Mouse (Mus musculus) gastrocnemius, adult 2 months (tissue): ENCODE measurements around the gene Iah1. TPM values are rescaled to one million over a fixed set of nuclear protein-coding genes. Genes with fewer than 3 reads are reported as not detected.

Experiments
- DNase-seq: peaks from one replicate; pipeline ENCODE4 v3.0.0; 2022
- H3K27ac ChIP-seq: fragments of 200-600 bp; 2 replicates; pipeline ENCODE4 v1.8.1; 2022; ENCODE audit warnings: mild to moderate bottlenecking
- H3K4me3 ChIP-seq: fragments of 200-600 bp; 2 replicates; pipeline ENCODE4 v1.8.1; 2022; ENCODE audit warnings: mild to moderate bottlenecking, moderate library complexity
- CTCF ChIP-seq: fragments of 200-600 bp; IDR thresholded peaks from 2 replicates; pipeline ENCODE4 v1.8.1; 2022; ENCODE audit warnings: antibody characterized with exemption, mild to moderate bottlenecking, moderate library complexity
- intact Hi-C: fragments of 180-260 bp; cut with DNase I; formaldehyde crosslinking; loops from one replicate; pipeline ENCODE4 v1.15.1; 2025
- total RNA-seq, 2 experiments: library from RNA; stranded (reverse); gene quantifications; 2 replicates each; pipeline ENCODE4 v1.2.3; 2021

Gene Iah1
- total RNA-seq, 2 experiments from 2014 or later: 4.5 to 6.3 TPM

DNA sequence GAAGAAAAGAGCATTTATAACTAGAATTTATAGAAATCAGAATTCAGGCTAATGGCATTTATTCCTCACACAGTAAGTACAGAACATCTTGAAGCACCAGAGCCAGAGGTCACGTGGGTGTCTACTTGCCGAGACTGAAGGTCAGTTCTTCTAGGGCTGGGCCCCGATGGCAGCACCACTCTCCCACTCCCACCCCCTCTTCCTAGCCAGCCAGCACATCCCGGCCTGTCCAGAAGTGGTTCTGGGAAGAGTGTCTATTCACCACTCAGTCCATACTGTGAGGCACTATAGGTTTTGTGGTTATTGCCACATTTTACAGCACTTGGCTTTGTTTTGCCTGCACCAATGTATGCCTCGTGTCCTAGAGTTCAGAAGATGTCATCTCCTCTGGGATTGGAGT is 7.9 kb downstream of the Iah1 start:
- intact Hi-C loops: no loop called here
- Histone ChIP-seq H3K4me3 (no peak overlapping the region), H3K27ac (no peak overlapping the region)
- no peak for TF ChIP-seq CTCF
- no peak for DNase-seq

DNA sequence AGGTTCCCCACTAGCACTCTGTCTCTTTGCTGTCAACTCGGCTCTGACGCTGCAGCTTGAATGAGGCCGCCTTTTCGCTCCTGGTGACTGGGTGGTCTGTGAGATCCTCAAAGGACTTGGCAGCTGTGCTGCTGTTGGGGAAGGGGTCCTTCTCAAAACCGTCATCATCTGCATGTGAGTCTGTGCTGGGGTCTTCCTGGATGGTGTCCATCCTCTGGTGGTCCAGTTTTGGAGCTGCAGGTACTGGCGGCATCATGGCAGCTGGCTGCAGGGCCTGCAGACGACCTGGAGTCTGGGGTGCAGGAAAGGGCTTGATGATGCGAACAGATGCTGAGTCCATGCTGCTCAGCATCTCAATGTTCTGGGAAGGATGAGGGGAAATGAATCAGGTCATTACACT is 9.1 kb downstream of the Iah1 start:
- H3K27ac ChIP-seq: no peak overlapping the region
- DNase-seq: no peak
- no peak for TF ChIP-seq CTCF
- no peak overlapping the region for H3K4me3 ChIP-seq
- intact Hi-C loops: no loop called here

DNA sequence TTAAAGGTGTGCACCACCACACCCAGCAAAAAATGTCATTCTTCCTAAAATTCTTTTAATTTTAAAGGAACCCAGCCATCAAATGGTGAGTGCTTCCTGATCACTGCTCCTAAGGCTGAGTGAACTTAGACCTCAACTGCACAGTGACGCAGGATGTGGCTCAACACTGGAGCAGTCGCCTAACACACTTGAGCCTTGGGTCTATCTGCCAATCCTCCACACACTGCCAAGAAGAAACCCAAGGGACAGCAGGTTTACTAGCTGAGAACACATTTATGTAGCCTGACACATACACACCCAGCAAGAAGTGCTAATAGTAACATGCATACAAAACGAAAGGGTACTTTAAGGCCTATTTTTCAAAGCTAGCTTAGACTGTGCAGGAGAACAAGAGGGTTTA is 10.1 kb downstream of the Iah1 start:
- no peak overlapping the region for H3K4me3 ChIP-seq
- no peak for TF ChIP-seq CTCF
- 0 out of 2 replicates have a peak overlapping the region, but pooled peaks have one; percentile 4 for H3K27ac ChIP-seq
- DNase-seq: peak; percentile 58
- intact Hi-C loops: no loop called here

DNA sequence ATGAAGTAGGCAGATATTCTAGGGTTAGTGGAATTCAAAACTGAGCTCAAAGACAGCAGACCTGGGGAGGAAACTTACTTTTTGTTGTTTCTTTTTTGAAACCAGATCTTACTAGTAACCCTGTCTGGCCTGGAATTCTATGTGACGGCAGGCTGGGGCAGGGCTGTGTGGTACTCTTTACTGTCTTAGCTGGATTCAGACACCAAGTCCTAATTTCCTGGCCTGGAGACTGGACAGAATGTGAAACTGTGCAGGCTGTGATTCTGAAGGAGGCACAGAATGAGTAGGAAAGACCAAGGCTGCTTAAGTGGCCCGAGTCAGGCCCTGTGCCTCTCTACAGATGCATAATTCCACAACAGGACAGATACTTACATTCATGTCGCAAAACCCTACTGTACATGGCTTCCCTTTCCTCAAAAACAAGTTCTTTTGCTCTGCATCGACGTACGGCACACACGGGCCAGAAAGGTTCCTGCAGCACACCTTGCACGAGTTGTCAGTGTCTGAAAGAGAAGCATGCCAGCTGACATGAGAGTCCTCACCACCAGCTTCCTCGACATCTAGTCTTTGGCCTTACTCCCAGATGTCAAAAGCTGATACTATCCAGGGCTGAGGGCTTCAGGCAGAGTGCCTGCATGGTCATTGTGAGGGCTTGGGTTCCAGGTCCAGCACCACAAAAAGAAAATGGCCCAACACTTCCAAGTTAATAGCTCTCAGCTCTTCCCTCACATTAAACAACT is 13.6 kb downstream of the Iah1 start:
- intact Hi-C loops: no loop called here

DNA sequence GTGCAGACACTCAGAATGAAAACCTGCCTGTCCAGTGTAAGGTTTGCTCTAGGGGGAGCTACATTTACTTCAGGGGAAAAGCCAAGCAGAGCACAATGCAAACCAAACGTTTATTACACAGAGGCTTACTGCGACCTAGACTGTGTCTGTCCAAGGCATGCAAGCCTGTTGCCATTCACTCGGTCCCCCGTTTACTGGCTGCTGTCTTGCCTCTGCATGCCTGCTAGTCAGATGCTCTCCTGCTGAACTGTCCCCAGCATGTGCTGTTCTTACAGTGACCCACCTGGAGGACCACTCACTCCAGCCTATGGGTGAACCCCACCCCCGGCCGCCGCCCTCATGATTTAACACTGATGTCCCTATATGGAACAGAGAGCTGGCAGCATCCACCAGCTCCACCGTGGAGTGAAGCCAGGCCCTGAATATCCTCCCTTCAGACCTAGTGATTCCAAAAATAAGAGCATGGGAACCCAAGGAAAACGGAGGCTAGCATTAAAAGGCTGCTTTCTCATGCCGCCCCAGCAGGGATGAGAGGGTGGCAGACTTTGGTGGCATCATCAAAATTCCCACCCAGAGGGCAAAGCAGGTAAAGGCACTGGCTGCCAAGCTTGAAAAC is 14.9 kb downstream of the Iah1 start:
- Histone ChIP-seq H3K27ac (peak overlapping the region; percentile 24), H3K4me3 (no peak overlapping the region)
- no peak for TF ChIP-seq CTCF
- peak; percentile 36 for DNase-seq
- intact Hi-C loops: no loop called here

More for the DNA sequence above, 13.6 kb downstream of the Iah1 start:
- Histone ChIP-seq H3K27ac (peak overlapping the region; percentile 16), H3K4me3 (no peak overlapping the region)
- TF ChIP-seq CTCF: no peak
- no peak for DNase-seq

DNA sequence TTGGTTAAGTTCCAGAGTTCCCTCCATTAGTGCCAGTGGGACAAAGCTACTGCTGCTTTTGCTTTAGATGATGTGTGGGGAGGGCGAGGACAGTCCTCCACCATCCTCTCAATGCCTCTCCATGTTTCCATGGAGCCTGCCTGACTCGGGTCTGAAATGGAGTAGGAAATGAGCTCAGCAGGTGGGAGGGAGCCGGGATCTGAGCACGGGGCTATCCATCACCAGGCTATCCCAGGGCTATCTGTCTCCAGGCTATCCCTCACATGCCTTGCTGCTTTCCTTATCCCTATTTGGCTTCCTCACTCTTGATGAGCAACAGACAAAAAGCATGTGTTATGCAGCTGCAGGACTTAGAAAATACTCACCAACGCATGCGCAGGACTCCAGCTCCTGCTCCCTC is 15.5 kb downstream of the Iah1 start:
- intact Hi-C loops: no loop called here
- no peak for DNase-seq
- Histone ChIP-seq H3K27ac (peak overlapping the region; percentile 24; the same call in 1 of the 2 replicates), H3K4me3 (no peak overlapping the region)
- TF ChIP-seq CTCF: no peak

DNA sequence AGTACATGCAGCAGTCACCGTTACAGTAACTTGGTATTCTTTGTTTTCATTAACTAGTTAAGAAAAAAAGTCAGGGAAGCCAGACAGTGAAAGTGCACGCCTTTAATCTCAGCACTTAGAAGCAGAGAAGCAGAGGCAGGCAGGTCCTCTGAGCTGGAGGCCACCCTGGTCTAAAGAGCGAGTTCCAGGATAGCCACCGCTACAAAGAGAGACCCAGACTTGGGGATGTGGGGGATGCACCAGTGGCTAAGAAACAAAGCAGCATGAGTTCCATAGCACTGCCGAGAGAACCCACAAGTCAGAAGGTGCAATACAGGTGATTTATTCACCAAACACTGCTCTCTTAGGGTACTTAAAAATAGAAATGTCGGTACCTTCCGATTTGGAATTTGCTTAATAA is 16.8 kb downstream of the Iah1 start:
- DNase-seq: no peak
- no peak for TF ChIP-seq CTCF
- H3K4me3 ChIP-seq: no peak overlapping the region
- no peak overlapping the region for H3K27ac ChIP-seq
- intact Hi-C loops: no loop called here

DNA sequence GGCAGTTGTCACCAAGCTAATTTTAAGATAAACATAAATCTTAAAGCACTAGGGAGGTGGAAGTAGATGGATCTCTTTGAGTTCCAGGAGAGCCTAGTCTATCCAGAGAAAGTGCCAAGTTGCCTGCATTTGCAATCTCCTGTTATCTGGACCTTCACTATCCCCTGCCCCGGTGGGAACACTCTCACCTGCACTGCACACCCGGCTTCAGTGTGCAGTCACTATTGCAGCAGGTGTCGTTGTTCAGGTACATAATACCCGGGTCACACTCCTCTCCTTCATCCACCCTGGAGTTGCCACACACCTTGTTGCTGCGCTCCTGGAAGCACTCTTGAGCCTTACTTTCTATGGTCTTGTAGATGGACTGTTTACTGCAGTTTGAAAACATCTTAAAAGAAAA is 17.6 kb downstream of the Iah1 start:
- intact Hi-C loops: no loop called here
- Histone ChIP-seq H3K4me3 (no peak overlapping the region), H3K27ac (no peak overlapping the region)
- no peak for TF ChIP-seq CTCF
- DNase-seq: no peak

DNA sequence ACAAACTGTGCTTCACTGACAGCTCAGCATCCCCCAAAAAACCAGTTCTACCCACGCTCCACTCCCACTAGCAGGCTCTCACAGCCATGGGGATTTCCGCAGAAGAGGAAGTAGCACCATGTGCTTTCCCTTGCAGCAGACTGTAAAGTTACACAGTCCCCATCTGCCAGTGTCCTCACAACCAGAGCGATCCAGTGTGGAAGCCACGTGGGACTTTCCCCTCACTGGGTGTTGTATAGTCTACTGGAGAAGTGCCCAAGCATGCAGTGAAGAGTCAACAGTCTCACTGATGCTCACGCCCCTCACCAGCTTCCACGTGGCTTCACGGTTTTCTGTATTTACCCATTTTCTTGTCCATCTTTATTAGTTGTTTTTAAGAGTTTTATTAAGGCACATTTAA is 19.7 kb downstream of the Iah1 start:
- Histone ChIP-seq H3K4me3 (no peak overlapping the region), H3K27ac (no peak overlapping the region)
- intact Hi-C loops: no loop called here
- no peak for TF ChIP-seq CTCF
- no peak for DNase-seq

DNA sequence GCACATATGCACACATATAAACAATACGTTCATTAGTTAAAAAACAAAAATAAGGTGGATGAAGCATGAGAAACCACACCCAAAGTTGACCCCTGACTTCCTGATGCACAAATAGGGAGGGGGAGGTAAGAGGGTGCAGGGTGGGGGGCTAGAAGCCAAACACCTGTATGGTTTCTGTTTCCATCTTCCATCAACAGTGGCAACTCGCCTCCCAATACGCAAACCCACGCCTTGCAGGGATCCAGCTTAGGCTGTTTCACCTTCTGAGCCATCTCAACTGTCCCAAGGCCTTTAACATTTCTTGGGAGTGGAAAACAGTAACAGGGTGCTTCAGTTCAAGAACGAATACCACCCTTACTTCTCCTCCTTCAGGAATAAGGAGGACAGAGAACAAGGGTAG is 21.0 kb downstream of the Iah1 start:
- H3K27ac ChIP-seq: no peak overlapping the region
- intact Hi-C loops: no loop called here
- DNase-seq: no peak
- H3K4me3 ChIP-seq: no peak overlapping the region
- TF ChIP-seq CTCF: no peak

DNA sequence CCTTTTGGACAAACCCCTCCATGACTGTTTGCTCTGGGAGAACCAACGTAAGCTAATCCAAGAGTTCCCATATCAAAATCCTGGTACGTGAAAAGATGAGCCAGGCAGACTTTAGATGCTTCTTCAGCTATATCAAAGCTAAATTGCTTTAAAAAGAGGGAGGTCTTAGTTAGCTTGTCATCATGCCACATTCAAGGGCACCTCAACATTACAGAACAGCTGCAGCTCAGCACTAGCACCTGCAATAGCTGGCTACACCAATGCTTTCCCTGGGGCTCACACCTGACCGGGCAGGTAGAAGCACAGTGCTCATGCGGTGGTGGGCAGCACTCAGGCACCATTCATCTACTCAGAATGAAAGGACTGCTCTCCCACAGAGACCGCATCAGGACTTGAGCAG is 24.5 kb downstream of the Iah1 start:
- TF ChIP-seq CTCF: no peak
- DNase-seq: no peak
- intact Hi-C loops: no loop called here
- H3K27ac ChIP-seq: no peak overlapping the region
- H3K4me3 ChIP-seq: no peak overlapping the region

DNA sequence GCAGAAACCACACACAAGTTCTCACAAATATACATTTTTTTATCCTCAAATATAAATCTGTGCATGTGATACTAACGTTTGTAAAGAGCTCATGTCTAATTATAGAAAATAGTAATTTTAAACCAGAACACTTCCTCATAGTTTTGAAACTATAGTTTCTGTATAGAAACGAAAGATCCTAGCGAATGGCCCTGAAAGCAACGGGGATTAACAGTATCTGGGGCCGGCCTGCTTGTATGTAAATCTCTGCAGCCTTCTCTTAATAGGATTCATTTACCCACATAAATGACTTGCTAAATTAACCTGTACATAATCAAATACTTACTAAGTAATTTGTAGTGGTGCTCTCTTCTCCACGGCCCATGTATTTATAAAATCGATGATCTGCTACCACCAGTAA is 30.8 kb downstream of the Iah1 start:
- intact Hi-C loops: no loop called here
- Histone ChIP-seq H3K4me3 (no peak overlapping the region), H3K27ac (no peak overlapping the region)
- no peak for DNase-seq
- TF ChIP-seq CTCF: no peak

DNA sequence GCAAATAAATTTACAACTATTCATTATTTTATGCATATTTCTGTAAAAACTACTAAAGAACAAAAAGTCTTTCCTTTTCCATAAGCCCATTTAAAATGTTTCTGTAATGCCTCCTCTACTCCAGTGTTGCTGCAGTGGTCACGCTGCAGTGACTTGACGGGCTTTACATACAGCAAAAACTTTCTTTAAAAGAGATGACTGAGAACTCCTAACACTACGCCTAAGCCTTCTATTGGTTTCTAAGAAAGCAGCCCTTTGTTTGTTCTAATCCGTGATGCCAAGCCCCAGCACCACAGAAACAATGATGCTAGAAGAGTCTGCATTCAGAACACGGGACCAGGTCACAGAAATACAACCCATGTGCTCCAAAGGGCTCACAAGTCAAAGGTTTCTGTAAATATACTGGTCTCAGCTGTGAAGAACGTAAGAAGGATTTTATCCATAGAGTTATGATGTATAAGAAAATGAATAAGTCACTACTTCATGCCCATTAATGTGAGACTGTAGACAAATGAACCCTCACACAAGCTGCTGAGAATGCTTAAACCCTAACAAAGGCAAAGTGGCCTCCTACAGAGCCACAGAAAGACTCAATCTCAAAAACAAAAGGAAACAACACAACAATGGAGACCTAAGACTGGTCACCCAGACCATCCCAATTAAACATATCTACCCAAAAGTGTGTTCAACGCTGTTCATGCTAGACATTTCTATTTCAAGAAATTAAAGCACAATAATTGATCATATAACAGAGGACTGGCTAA is 34.1 kb downstream of the Iah1 start:
- no peak overlapping the region for H3K27ac ChIP-seq
- no peak for DNase-seq
- intact Hi-C loops: no loop called here
- H3K4me3 ChIP-seq: no peak overlapping the region
- no peak for TF ChIP-seq CTCF
